Mouse (Mus musculus): ENCODE results near the gene Col6a6.

The Col6a6 gene

DNA sequence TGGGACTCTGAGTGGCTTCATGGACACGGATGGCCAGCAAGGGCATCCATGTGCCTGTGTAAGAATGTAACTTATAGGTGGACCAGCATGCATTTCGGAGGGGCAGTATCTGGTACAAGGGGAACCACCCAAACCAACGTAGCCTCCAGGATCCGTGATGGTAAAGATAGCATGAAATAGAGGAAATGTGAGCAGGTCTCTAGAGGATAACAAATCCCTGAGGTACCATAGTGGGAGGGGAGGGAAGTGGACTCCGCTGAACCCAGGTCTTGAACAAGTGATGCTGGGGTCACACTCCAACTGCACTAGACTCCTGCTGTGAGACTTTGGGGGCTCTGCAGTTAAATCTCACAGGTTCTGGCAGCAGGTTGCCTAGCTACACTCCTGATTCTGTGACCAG, 27.7 kb downstream of the Col6a6 start:
- DNase-seq: no peak

DNA sequence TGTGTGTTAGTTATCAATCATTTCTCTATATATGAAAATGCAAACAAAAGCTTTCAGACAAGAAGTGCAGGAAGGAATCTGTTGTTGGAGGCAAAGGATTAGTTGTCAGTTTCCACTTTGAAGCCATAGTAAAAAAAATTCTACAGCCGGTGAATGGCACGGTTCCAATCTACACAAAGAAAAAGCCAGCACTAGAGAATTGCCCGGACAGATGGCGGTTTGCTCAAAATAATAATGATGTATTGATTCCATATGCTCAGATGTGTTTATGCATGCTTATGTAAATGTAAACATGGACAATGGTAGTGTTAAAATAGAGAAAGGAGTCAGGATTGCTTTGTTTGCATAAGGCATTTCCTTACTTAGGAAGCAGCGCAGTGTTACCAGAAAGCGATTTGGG, 31.8 kb downstream of the Col6a6 start:
- no peak for DNase-seq

DNA sequence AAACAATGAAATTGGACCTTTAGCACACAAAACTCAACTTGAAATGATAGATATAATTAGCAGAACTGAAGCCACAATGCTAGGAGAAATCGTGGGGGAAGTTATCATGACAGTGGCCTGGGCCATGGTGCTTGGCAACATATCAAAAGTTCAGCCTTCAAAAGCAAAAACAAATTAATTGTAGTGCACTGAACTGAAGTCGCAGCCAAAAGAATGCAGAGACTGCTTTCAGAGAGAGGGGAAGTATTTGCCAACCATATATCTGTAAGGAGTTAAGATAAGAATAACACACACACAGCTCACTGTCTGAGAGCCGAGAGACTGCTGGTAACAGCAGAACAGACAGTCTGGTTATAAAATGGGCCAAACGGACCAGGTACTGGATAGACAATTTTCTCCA, 33.0 kb downstream of the Col6a6 start:
- no peak for DNase-seq

DNA sequence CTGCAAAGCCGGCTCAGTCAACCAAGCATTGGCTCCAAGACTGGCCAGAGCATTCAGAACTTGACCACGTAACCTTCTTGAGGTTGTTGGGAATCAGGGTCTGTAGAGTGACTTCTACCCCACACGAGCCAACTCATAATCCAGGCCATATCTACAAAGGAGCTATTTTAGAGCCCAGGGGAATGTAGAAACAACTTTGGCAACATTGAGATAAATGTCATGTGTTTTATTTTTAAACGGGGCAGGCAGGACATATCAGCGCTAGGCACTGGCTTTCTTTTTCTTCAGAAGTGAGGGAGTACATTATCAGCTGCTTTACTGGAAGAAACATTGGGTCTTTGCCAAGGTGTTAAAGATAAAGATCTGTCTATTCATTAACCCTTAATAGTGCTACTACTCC, 36.1 kb downstream of the Col6a6 start:
- DNase-seq: no peak

DNA sequence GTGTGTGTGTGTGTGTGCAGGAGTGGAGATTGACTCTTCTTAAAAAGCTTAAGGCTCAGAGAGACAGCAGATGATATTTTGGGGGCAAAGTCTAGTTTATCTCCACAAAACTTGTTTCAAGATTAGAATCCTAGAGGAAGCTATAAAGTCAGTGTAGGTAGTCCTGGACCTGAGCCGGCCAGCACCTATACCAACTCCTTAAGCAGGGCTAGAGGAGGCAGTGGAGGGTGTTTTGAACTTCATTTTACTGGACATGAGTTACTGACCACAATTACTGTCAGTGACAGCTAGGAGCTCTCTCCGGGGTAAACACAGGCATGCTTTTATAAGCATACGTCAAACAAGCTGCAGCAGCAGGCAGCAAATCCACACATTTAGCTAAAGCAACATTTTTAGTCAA, 39.8 kb downstream of the Col6a6 start:
- no peak for DNase-seq

DNA sequence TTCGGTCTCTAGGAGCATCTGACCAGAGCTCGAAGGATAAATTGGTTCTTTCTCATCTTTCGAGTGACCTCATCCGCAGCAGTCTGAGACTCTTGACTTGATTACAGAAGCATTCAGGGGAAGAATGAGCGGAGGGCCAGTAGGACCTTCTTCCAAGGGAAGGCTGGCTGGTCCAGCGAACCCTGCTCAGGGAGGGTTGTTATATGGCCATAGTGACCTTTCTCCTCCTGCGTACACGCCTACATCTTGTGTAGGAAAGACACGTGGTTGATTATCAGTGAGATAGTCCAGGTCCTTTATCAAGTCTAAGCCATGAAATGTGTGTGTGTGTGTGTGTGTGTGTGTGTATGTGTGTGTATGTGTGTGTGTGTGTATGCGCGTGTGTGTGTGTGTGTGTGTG, 40.2 kb downstream of the Col6a6 start:
- no peak for DNase-seq

DNA sequence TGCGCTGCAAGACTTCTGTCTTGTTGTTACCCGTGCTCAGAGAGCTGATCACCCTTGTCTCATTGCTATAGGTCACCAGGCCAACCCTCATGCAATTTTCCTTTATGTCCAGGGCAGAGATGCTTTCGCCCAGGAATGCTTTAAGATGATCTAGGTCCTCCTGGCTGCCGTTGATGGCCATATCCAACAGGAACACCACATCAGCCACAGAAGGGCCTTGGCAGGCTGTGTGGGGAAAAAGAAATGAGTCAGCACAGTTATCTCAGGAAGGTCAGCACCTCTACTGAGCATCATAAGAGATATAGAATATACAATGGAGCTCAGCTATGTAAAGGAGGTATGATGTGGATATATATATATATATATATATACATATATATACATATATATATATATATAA, 43.9 kb downstream of the Col6a6 start:
- no peak for DNase-seq

DNA sequence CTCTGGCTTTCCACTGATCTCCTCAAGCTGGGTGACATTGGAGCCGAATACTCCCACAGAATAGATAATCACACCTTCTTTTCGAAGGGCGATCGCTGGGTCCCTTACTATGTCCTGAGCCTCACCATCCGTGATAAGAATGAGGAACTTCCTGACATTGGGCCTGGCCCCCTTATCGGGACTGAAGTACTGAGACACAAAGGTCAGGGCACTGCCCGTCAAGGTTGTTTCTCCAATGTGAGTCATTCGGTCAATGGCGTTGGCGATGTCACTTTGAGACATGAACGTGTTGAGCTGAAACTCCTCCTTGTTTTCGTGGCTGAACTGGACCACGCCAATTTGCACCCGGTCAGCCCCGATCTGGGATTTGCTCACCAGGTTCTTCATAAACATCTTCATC, 47.3 kb downstream of the Col6a6 start:
- no peak for DNase-seq

DNA sequence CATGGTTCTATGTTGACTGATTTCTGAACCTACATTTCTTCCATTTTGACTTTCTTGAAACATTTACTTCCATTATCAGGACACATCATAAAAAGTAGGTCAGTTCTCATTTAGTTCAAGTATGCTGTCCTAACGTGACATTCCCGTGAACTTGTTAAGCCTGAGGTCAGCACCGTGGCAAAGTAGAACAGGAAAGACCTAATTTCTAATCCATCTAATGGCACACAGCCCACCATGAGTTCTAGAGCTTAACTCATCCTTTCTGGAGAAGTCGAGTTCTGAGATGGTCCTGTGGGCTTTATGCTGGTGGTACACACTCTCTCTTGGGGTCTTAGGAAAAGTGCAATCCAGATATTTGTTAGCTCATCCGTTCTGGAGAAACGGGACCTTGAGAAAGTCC, 49.2 kb downstream of the Col6a6 start:
- DNase-seq: no peak

DNA sequence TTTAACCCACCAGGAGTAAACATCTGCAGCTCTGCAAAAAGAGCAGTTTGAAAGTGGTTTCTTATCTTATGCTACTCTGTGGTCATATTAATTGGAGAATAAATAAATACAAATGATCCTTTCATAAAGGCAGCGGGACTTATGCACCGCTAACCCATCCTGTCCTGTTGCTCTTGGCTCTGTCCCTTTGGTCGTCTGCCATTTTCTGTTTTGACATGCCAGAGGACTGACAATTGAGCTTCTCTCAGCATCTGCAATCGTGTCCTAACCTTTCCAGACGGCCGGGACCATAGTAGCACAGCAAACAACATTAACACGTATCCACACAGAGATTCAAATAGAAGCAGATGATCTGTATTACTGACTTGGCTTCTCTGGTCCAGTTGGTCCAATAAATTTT, 53.1 kb downstream of the Col6a6 start:
- peak; percentile 65 to 70 for DNase-seq

DNA sequence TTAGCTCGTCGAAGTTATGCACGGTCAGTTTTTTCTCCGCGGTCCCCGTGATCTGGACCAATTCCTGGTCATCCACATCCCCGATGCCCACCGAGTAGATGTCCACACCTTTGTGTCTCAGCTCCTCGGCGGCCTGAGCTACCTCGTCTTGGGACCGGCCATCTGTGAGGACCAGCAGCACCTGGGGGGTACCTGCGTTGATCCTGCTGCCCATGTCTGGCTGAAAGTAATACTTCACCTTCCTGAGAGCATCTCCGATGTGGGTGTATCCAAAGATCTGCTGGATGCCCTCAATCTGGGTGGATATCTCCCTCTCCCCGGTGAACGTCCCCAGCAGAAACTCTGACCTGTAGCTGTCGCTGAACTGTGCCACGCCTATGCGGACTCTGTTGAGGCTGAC, 53.6 kb downstream of the Col6a6 start:
- no peak for DNase-seq

DNA sequence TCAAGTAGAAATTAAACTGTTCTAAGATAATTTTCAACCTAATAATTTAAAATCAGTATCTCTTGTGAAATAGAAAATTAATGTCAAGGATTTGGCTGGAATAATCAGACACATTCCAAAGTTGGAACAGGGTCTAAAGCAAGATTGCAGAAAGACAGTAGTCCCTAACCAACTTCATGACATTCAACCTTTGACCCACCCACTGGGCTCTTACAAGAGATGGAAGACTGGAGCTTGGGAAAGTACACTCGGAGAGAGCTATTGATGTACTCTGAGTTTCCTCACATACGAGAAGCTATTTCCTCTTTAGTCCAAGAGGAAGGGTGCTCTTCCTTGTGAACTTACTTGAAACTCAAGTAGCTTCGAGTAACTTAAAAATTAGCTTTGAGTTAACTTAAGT, 56.6 kb downstream of the Col6a6 start:
- DNase-seq: no peak

DNA sequence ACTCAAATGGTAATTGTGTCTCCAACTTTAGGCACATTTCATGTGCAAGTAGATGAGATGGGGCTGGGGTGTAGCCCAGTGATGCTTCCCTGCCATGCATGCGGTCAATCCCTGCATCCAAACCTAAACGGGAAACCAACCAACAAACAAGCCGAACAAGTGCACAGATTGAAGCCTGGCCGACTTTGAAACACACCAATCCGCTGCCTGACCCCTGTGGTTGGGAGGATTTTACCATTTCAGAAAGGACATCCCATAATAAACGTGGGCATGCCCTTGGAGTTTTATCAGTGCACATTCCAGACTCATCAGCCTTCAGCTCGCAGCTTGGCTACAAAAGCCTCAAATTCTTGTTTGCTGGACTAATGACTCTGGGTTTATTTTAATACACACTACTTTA, 57.3 kb downstream of the Col6a6 start:
- no peak for DNase-seq

DNA sequence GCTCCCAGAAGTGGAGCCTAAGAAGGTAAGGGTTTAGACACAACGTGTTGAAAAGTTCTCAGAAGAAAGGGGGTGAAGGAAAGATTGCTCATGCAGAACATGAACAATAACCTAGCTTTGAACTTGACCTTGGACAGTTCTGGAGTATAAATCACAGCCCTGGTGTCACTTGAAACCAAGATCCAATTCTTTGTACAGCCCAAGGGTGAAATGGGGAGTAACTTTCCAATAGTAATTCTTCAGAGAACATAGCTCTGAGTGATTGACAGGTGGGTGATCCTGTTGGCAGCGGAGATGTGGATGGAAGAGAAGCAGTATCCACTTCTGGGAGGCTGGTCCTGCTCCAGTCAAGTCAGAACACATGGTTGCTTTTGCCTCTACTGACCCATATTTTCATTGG, 62.1 kb downstream of the Col6a6 start:
- DNase-seq: no peak

DNA sequence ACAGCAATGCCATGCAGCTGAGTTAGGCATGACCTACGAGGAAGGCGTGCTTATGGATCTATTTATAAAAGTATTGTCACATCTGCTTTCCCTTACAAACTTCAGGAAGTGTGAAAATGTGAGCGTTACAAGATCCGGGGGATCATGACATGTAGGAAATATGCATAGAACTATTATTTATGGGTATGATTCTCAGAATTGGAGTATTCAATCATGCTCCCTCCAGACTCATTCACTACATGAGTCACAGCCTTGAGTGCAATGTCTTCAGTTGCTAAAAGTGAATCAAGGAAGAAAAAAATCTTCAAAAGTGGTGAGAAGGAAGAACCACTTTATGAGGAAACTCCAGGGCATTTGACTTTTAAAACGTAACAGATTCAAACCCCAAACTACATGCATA, 63.3 kb downstream of the Col6a6 start:
- DNase-seq: no peak

DNA sequence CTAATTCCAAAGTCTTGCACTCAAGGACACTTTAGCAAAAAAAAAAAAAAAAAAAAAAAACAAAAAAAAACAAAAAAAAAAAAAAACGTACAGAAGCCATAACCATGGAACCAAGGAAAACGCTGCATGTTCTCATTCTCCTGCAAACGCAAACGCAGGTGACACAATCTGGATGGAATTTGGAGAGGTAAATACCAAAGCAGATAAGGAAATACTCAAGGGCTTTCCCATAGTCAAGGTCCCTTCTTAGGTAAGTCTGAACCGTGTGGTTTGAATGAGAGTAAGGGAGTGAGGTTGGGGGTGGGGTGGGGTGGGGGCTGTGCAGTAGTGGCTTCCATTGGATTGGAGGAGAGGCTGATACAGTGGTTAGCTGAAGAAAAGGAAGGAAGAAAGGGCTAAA, 63.8 kb downstream of the Col6a6 start:
- DNase-seq: no peak

DNA sequence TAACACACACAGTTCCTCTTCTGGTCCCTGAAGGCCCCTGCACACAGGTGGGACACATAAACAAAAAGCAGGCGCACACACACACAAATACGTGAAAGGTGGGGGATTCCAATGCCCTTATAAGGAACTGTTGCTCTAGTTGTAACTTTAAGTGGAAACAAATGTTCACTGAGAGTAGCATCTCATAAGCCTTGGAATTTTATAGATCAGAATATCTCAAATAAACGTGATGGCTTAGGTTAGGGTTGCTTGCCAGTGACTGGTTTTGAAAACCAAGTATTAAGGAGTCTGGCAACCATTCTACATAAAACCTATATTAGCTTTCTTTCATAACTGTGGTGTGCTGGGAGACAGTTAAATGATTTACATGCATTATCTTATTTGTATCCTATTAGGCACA, 64.3 kb downstream of the Col6a6 start:
- no peak for DNase-seq

DNA sequence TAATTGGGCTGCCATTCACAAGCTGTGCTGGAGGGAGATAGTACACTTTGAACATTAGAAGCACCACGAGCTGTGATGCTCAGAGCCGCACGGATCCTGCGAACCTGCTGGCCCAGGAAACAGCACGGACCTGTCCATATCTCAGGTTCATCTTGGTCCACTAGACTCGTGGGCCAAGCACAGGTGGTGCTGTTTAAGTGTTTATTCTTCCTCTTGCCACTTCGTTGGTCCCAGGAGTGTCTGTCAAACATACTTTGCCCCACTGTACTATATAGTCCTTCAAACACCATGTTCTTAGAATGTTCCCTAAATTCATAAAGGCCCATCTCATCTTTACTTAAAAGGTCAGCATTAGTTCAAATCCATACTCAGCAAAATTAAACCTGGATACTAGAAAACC, 65.7 kb downstream of the Col6a6 start:
- no peak for DNase-seq

DNA sequence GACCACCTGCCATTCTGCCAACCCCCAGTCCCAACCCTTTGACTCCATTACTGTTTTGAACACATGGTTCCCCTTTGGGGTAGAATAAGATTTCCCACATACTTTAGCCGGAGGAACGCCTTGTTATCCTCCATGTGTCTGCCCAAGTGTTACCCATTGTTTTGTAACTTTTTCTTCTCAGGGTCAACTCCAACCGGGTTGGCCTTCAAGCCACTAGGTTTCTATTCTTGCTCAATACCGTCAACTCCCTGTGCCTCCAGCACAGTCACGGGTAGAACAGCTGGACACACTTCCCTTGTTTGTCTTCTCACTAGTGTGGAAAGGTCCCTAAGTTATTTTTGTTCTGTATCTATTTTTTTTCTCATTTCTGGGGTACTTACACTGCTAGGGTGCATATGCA, 69.1 kb downstream of the Col6a6 start:
- no peak for DNase-seq

DNA sequence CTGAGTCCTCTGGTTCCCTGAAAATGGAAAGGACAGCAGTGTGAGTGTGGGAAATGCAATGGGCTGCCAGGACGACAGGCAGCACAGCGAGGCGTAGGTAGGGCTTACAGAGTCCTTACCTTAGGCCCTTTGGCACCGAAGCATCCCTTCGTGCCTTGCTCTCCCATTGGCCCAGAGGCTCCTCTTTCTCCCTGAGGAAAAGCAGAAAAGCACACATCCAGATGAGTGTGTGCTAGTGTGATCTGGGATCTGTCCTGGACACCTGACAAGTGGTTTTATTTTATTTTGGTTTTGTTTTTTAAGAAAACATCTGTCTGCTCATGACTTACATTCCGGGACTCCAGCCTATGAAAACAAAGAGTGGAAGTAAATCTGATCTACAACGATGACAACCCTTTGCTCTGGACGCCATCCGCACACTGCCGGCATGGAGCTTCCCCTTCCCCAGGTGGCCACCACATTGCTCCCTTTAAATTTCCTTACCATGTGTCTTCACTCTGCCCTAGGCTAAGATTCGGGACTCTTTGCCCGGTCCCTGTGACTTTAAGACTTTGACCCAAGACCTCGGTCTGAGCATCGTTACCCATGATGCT, 69.7 kb downstream of the Col6a6 start:
- DNase-seq: no peak

DNA sequence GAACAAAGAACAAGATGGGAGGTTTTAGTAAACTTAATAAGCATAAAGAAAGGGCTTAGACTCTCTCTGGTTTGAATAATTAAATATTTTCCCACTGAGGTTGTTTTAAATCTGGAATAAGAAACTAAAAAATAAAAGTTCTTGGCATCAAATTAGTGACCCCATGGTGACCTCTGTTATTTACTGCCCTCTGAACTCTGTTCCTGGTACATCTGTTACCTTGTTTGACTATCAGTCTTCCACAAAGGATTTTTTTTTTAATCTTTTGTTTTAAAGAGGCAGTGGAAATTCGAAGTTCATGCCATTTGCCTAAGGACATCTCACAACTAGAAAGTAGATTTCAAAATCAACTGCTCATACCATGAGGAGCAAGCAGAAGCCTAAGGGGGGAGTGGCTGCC, 73.7 kb downstream of the Col6a6 start:
- no peak for DNase-seq

DNA sequence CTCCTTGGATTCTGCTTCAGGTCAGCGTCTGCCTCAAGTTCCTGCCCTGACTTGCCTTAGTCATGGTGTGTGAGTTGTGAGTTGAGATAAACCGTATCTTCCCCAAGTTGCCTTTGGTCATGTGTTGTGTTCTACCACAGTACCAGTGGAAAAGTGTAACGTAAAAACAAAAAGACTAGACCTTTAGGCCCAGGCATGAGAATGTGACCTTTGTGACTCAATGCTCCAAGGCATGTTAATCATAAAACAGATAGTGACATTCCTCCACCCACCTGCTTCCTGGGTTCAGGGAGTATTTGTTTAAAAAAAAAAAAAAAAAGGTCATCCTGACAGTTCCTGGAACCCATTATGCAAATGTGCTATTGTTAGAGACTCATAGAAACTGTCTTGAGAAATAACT, 82.1 kb downstream of the Col6a6 start:
- no peak for DNase-seq

DNA sequence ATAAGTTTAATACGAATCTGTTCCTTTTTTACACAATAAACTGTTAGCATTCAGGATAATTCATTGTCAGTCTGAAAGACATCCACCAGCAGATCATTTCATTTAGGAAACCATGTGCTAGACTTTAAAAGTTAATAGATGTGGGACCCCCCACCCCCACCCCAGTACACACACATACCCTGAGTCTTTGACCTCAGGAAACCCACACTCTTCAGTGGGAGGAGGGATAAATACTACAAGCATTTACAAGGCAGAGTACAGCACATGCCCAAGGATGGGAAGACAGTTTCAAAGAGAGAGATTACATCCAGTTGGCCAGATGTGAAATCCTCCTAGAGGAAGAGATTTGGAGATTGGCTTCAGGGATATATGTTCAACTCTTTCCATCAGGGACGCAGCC, 87.5 kb downstream of the Col6a6 start:
- DNase-seq: no peak

DNA sequence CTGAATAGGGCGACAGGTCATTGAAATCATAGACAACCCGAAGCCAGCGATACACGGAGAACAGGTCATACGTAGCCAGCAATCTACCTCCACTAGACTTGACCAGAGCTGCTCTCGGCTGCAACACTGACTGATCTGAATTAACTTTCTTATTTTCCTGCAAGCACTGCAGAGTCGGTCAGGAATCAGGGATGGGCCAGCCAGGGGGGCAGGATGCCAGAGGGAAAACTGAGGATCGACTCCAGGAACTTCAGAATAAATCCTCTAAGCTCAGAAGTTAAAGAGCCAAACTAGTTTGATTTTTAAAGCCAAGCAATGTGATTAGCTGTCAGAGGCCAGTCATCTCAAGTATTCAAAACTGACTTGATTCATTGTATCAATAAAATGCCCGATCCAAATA, 88.5 kb downstream of the Col6a6 start:
- no peak for DNase-seq

DNA sequence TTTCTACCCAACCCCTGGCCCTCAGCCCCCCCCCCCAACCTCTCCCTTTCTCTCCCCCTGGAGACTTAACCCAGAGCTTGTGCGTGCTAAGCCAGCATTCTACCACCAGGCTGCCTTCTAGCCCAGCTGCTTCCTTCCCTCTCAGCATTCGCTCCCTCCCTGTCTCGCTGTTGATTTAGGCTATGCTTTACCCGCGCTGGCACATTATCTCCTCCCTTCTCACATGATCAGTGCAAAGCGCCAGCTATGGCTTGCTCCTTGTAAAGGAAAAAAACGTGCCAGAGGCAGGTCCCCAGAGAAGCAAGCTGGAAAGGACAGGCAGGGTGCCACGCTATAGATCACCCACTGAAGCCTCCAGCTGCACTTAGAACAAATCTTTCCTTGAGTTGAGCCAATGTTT, 90.5 kb downstream of the Col6a6 start:
- no peak for DNase-seq

DNA sequence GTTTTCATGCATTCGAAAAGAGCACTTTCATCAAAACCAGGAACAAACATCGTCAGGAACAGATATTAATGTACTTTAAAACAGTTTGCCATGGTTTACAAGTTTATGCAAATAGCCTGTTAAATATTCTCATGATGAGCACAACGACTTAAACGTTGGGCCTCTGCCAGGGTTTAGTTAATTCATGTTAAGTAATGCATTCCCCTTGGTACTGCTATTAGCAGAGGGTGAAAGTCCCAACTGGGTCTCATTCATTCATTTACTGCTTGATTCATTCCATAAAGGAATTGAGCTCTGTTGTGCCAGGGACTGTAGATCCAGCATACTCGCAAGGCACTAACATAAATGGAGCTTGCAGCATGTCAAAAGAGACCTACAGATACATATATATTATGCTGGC, 92.8 kb downstream of the Col6a6 start:
- DNase-seq: no peak
